Mouse (Mus musculus) embryonic fibroblast, embryonic 13.5 days (primary cell): ENCODE measurements around the gene Med12. TPM values are rescaled to one million over a fixed set of nuclear protein-coding genes. Genes with fewer than 3 reads are reported as not detected.
"Not testable (repeated sequence)": the region's sequence is repeated elsewhere in the genome, so short reads cannot be mapped to it uniquely, and the experiment has no call there.

ENCODE experiments used
- H3K27ac ChIP-seq: 2 replicates; pipeline ENCODE4 v1.5.1; 2012; ENCODE audit warnings: low read length, control low read depth, inconsistent platforms; ENCODE audit not compliant: insufficient read depth
- H3K4me1 ChIP-seq: 2 replicates; pipeline ENCODE4 v1.6.1; 2011; ENCODE audit warnings: low read length; ENCODE audit not compliant: control insufficient read depth, insufficient read depth
- H3K4me3 ChIP-seq: 2 replicates; pipeline ENCODE4 v1.5.1; 2011; ENCODE audit warnings: mild to moderate bottlenecking, control low read depth, low read length; ENCODE audit not compliant: insufficient read depth
- CTCF ChIP-seq: IDR thresholded peaks from 2 replicates; pipeline ENCODE4 v1.5.1; 2011; ENCODE audit warnings: mild to moderate bottlenecking, control low read depth, low read length, moderate library complexity, borderline replicate concordance; ENCODE audit not compliant: insufficient read depth
- POLR2A ChIP-seq: IDR thresholded peaks from 2 replicates; pipeline ENCODE4 v1.6.1; 2011; ENCODE audit warnings: low read depth, mild to moderate bottlenecking, control low read depth, low read length, moderate library complexity
- polyA plus RNA-seq: library from polyadenylated mRNA; stranded (reverse); fragments of >200 nt; gene quantifications from 2 replicates; pipeline ENCODE4 v1.2.4, GENCODE M21; 2011; ENCODE audit warnings: low read depth; ENCODE audit not compliant: missing spikeins, insufficient read length

The Med12 gene
- polyA plus RNA-seq, 1 experiment: 47.9 TPM

DNA sequence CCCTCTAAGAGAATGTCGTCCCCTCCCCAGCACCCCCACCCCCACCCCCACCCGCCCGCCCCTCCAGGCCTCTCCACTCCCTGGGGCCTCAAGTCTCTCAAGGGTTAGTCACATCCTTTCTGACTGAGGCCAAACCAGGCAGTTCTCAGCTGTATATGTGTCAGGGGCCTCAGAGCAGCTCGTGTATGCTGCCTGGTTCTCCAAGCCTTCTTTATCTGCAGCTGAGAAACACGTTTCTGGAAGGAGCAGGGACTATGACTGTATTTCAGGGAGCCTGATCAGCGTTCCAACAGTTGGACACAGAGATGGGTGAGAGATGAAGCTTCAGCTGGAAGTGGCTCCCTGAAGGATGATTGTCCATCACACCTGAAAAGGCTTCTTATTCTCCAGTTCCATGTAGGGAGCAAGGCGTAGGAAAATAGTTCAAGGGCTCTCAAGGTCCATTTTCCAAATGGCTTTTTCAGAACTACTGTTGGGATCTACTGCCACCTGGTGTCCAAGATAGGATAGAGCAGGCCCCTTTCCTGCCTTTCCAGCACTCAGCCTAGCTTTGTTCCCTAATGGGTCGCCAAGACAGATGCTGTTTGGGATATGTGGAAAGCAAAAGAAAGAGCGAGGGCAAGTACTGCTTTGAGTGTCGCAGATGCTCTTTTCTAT lies 55.7 kb downstream of the Med12 start:
- no peak for TF ChIP-seq POLR2A
- TF ChIP-seq CTCF: no peak
- Histone ChIP-seq H3K4me3 (no peak overlapping the region), H3K27ac (peak overlapping the region; percentile 79), H3K4me1 (no peaks in the 10 kb centered on the region; the same call in none of the 2 replicates)

DNA sequence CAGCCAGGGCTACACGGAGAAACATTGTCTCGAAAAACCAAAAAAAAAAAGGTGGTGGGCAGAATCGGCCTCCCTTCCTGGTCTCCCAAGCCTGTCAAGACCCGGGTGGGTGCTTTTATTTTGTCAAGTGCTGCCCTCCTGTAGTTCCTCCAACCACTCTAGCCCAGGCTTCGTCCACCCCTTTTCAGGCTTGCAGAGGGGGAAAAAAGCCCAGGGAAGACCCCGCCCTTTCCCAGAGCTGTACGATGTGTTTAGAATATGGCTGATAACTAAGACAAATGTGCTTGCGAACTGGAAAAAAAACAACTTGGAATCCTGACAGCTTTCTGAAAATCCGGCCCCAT lies 58.2 kb downstream of the Med12 start:
- H3K4me3 ChIP-seq: peak overlapping the region; percentile 39
- H3K27ac ChIP-seq: peak overlapping the region; percentile 96
- no peaks in the 10 kb centered on the region; the same call in none of the 2 replicates for H3K4me1 ChIP-seq
- TF ChIP-seq POLR2A (no peak), CTCF (no peak)

DNA sequence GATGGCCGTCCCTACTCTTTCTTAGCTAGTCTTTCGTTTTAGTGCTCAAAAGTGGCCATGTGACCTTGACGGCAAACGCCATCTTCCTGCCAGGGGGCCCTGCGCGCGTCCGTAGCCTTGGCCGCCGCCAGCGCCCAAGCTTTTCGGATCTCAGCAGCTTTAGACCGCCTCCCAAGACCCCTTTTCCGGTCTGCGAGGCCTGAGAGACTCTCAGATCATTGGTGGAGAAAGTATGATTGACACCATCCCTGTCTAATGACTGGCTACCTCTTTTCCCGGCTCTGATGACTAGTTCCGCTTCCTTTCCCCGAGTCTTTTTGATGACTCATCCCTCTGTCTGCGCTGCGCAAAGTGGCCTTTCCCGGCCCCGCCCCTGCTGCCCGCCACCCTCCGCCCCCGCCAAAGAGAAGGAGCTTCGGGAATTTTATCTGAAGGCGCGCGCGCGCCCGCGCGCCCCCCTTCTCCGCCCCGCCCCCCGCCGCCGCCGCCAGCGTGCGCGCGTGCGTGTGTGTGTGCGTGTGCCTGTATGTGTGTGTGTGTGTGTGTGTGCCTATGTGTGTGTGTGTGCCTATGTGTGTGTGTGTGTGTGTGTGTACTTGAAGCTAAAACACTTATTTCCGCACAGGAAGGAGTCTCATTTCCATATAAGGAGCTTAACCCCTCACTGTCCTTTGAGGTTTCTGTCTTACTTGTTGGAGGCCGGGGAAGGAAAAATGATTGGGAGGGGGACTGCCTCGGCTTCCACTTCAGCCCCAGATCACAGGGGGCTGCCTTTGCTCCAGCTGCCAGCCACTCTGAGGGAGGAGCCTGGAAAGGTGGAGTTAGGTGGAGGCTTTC lies 58.8 kb downstream of the Med12 start:
- TF ChIP-seq POLR2A (peak; percentile 69), CTCF (no peak)

DNA sequence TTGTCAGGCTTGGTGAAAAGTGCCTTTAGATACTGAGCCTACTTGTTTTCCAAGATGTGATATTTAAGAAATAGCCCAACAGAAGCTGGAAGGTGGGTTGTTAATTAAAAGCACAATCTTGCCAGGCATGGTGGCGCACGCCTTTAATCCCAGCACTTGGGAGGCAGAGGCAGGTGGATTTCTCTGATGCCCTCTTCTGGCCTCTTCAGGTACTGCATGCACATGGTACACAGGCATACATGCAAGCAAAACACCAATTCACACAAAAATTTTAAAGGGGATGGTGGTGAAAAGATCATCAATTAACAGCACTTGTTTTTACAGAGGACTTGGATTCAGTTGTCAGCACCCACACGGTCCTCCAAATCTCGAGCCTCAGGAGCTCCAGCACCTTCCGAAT lies 60.8 kb downstream of the Med12 start:
- no peak overlapping the region for H3K4me3 ChIP-seq
- no peak overlapping the region for H3K27ac ChIP-seq
- no peak for TF ChIP-seq CTCF
- TF ChIP-seq POLR2A: no peak
- H3K4me1 ChIP-seq: no peaks in the 10 kb centered on the region; the same call in none of the 2 replicates

More for the DNA sequence above, 58.8 kb downstream of the Med12 start:
- peak overlapping the region; percentile 39 for H3K4me3 ChIP-seq
- H3K4me1 ChIP-seq: no peaks in the 10 kb centered on the region; the same call in none of the 2 replicates
- peak overlapping the region; percentile 96 for H3K27ac ChIP-seq

GRCm38 (mm10) chrX:101338666-101339065 lies 64.8 kb downstream of the Med12 start:
- no peak overlapping the region for H3K27ac ChIP-seq
- no peak overlapping the region for H3K4me3 ChIP-seq
- no peak for TF ChIP-seq POLR2A
- no peak for TF ChIP-seq CTCF
- no peaks in the 10 kb centered on the region for H3K4me1 ChIP-seq

GRCm38 (mm10) chrX:101342837-101343236 lies 69.0 kb downstream of the Med12 start:
- H3K4me3 ChIP-seq: not testable (repeated sequence)

DNA sequence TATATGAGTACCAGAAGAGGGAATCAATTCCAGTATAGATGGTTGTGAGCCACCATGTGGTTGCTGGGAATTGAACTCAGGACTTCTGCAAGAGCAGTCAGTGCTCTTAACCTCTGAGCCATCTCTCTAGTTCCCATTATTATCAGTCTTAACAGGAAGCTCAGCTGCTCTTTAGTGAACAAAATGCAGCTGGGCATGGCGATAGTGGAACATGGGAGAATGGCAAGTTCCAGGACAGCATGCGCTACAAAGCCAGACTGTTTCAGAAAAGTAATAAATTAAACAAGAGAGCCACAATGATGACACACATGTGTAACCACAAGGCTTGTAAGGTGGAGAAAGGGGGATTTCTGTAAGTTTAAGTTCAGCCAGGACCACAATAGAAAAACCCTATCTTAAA lies 71.6 kb downstream of the Med12 start:
- no peak overlapping the region for H3K4me3 ChIP-seq
- TF ChIP-seq POLR2A: no peak
- TF ChIP-seq CTCF: no peak
- H3K4me1 ChIP-seq: no peaks in the 10 kb centered on the region
- no peak overlapping the region for H3K27ac ChIP-seq

More at GRCm38 (mm10) chrX:101342837-101343236, 69.0 kb downstream of the Med12 start:
- not testable (repeated sequence) for H3K27ac ChIP-seq, H3K4me1 ChIP-seq

GRCm38 (mm10) chrX:101346475-101346874 lies 72.6 kb downstream of the Med12 start:
- H3K4me3 ChIP-seq: no peak overlapping the region
- H3K27ac ChIP-seq: no peak overlapping the region
- no peaks in the 10 kb centered on the region for H3K4me1 ChIP-seq
- no peak for TF ChIP-seq POLR2A
- TF ChIP-seq CTCF: no peak

Other genes starting within 250 kb of the Med12 start
- not detected in 2 replicates for gene Tex11, start 214.4 kb upstream of the Med12 start, polyA plus RNA-seq
- gene Slc7a3, start 188.0 kb upstream of the Med12 start, polyA plus RNA-seq: 27.7 and 49.1 TPM in 2 replicates
- 73.9 and 83.3 TPM in 2 replicates for gene Snx12, start 51.5 kb upstream of the Med12 start, polyA plus RNA-seq
- 12.8 and 15.3 TPM in 2 replicates for gene Foxo4, start 19.5 kb upstream of the Med12 start, polyA plus RNA-seq
- gene Gm614, start 10.0 kb upstream of the Med12 start, polyA plus RNA-seq: not detected in 2 replicates
- 4.6 and 4.8 TPM in 2 replicates for gene Il2rg, start 5.8 kb upstream of the Med12 start, polyA plus RNA-seq
- gene Gm20489, start 5.0 kb upstream of the Med12 start, polyA plus RNA-seq: not detected in 2 replicates
- 0.47 and 0.91 TPM in 2 replicates for gene Nlgn3, start 25.1 kb downstream of the Med12 start, polyA plus RNA-seq
- gene Gjb1, start 102.3 kb downstream of the Med12 start, polyA plus RNA-seq: not detected in 2 replicates
- gene Zmym3, start 146.8 kb downstream of the Med12 start, polyA plus RNA-seq: 50.7 and 67.0 TPM in 2 replicates
- gene Nono, start 155.3 kb downstream of the Med12 start, polyA plus RNA-seq: 384 and 440 TPM in 2 replicates
- gene Itgb1bp2, start 175.1 kb downstream of the Med12 start, polyA plus RNA-seq: 1.5 and 2.5 TPM in 2 replicates